Mouse (Mus musculus) heart, embryonic 15.5 days (tissue): Measurements from ENCODE around the gene Il2ra. TPM values are rescaled to one million over a fixed set of nuclear protein-coding genes. Genes with fewer than 3 reads are reported as not detected.

ENCODE experiments used
- ATAC-seq: fragments of 200-750 bp; cut with Nextera tagmentation; replicated peaks from 2 replicates; pipeline ENCODE4 v1.8.0; 2017; ENCODE audit warnings: low read depth, moderate TSS enrichment; ENCODE audit not compliant: insufficient number of reproducible peaks, insufficient read depth, low FRiP score
- H3K27ac ChIP-seq: fragments of 300-500 bp; sonication (generic); 2 replicates; pipeline ENCODE4 v1.5.1; 2015; ENCODE audit warnings: mild to moderate bottlenecking, inconsistent platforms
- H3K27me3 ChIP-seq: fragments of 300-500 bp; sonication (generic); 2 replicates; pipeline ENCODE4 v1.6.1; 2015; ENCODE audit warnings: inconsistent platforms
- H3K36me3 ChIP-seq: fragments of 300-500 bp; sonication (generic); 2 replicates; pipeline ENCODE4 v1.6.1; 2015; ENCODE audit warnings: mild to moderate bottlenecking, inconsistent platforms
- H3K4me1 ChIP-seq: fragments of 300-500 bp; sonication (generic); replicated peaks from 2 replicates; pipeline ENCODE4 v1.6.1; 2015; ENCODE audit warnings: inconsistent platforms
- H3K4me2 ChIP-seq: fragments of 300-500 bp; sonication (generic); 2 replicates; pipeline ENCODE4 v1.6.1; 2015; ENCODE audit warnings: inconsistent platforms, mild to moderate bottlenecking, moderate library complexity
- H3K4me3 ChIP-seq: fragments of 300-500 bp; sonication (generic); 2 replicates; pipeline ENCODE4 v1.5.1; 2015; ENCODE audit warnings: mild to moderate bottlenecking, inconsistent platforms
- H3K9ac ChIP-seq: fragments of 300-500 bp; sonication (generic); 2 replicates; pipeline ENCODE4 v1.6.1; 2015; ENCODE audit warnings: mild to moderate bottlenecking, inconsistent platforms
- H3K9me3 ChIP-seq: fragments of 300-500 bp; sonication (generic); replicated peaks from 2 replicates; pipeline ENCODE4 v1.6.1; 2016; ENCODE audit warnings: inconsistent platforms
- WGBS: fragments of 180-500 bp; shearing (Covaris S2); methylation state at CpG from one replicate; pipeline ENCODE4 v1.1.7; 2015; ENCODE audit warnings: mixed read lengths; 5-methylcytosine and 5-hydroxymethylcytosine counted together
- polyA plus RNA-seq: library from polyadenylated mRNA; unstranded; fragments of >200 nt; fragmentation: Nextera tagmentation; extraction: Ambion mirVana; gene quantifications from 2 replicates; pipeline ENCODE4 v1.2.1, GENCODE M21; 2015

Il2ra gene
- polyA plus RNA-seq, 1 experiment from 2014 or later = 1.6 TPM

- Histone ChIP-seq H3K4me2 (no peak overlapping the region), H3K36me3 (0 out of 2 replicates have a peak, but pooled peaks cover 7% of the 10 kb centered on the region), H3K27me3 (no peaks in the 10 kb centered on the region), H3K9ac (no peak overlapping the region), H3K4me3 (no peak overlapping the region), H3K4me1 (no peaks in the 10 kb centered on the region), H3K27ac (no peak overlapping the region), H3K9me3 (no peaks in the 10 kb centered on the region)
- WGBS = 72% methylated on average over 5 of the region's 5 CpGs
- ATAC-seq = no peak
Observed at GRCm38 (mm10) chr2:11732978-11733377, 90.4 kb downstream of the Il2ra start.

GRCm38 (mm10) chr2:11735853-11736252 lies 93.2 kb downstream of the Il2ra start:
- Histone ChIP-seq H3K4me3 (no peak overlapping the region), H3K27ac (no peak overlapping the region), H3K9me3 (no peaks in the 10 kb centered on the region), H3K36me3 (peaks cover 19% of the 10 kb centered on the region), H3K4me2 (no peak overlapping the region), H3K4me1 (no peaks in the 10 kb centered on the region), H3K9ac (no peak overlapping the region), H3K27me3 (no peaks in the 10 kb centered on the region)
- ATAC-seq = no peak
- WGBS = 86% methylated on average over 6 of the region's 6 CpGs

- ATAC-seq = no peak
- no peak overlapping the region for H3K4me2 ChIP-seq
Observed at GRCm38 (mm10) chr2:11738794-11739193, 96.2 kb downstream of the Il2ra start.

GRCm38 (mm10) chr2:11739516-11740051 lies 97.0 kb downstream of the Il2ra start:
- Histone ChIP-seq H3K4me2 (no peak overlapping the region), H3K4me1 (no peaks in the 10 kb centered on the region), H3K27me3 (no peaks in the 10 kb centered on the region), H3K27ac (no peak overlapping the region), H3K4me3 (no peak overlapping the region), H3K9ac (no peak overlapping the region), H3K36me3 (peaks cover 56% of the 10 kb centered on the region), H3K9me3 (no peaks in the 10 kb centered on the region)
- ATAC-seq = no peak
- WGBS = 94% methylated on average over 4 of the region's 4 CpGs

More at GRCm38 (mm10) chr2:11738794-11739193, 96.2 kb downstream of the Il2ra start:
- H3K9ac ChIP-seq = no peak overlapping the region
- H3K9me3 ChIP-seq = no peaks in the 10 kb centered on the region
- 83% methylated on average over 3 of the region's 3 CpGs for WGBS
- H3K36me3 ChIP-seq = peaks cover 48% of the 10 kb centered on the region
- no peak overlapping the region for H3K4me3 ChIP-seq
- no peak overlapping the region for H3K27ac ChIP-seq
- no peaks in the 10 kb centered on the region for H3K27me3 ChIP-seq
- H3K4me1 ChIP-seq = no peaks in the 10 kb centered on the region

Other genes with a start within 250 kb of the Il2ra start
- gene Pfkfb3, start 88.7 kb upstream of the Il2ra start, polyA plus RNA-seq = 9.8 and 14.6 TPM in 2 replicates
- 79.8 and 87.7 TPM in 2 replicates for gene Rbm17, start 38.7 kb upstream of the Il2ra start, polyA plus RNA-seq
- not detected in 2 replicates for gene Gm17490, start 16.5 kb upstream of the Il2ra start, polyA plus RNA-seq
- gene Il15ra, start 62.5 kb downstream of the Il2ra start, polyA plus RNA-seq = 11.7 and 15.4 TPM in 2 replicates
- 97.6 and 108 TPM in 2 replicates for gene Fbh1, start 134.8 kb downstream of the Il2ra start, polyA plus RNA-seq
- gene Ankrd16, start 135.1 kb downstream of the Il2ra start, polyA plus RNA-seq = 26.7 and 37.9 TPM in 2 replicates